Mouse (Mus musculus): ENCODE measurements at regions not wholly inside any gene's neighbourhood (a gene's known extent, or its start where the extent isn't known, plus 50 kb on each side); places are given as distances from the start of the nearest gene placed in this dataset.

GRCm38 (mm10) chr12:25224644-25225043, 127.7 kb upstream of the Id2 start:
- no peak for DNase-seq (ENCODE audit: low spot score)

- no peak for DNase-seq (ENCODE audit: low spot score)
Observed at GRCm38 (mm10) chr12:25224201-25224600, 127.3 kb upstream of the Id2 start.

GRCm38 (mm10) chr12:25223539-25223938, 126.6 kb upstream of the Id2 start:
- no peak for DNase-seq (ENCODE audit: low spot score)

- DNase-seq (ENCODE audit: low spot score) = no peak
Observed at GRCm38 (mm10) chr12:25220780-25221106, 123.8 kb upstream of the Id2 start.

GRCm38 (mm10) chr12:25220096-25220779, 123.3 kb upstream of the Id2 start:
- no peak for DNase-seq (ENCODE audit: low spot score)

- no peak for DNase-seq (ENCODE audit: low spot score)
Observed at GRCm38 (mm10) chr12:25219546-25219945, 122.6 kb upstream of the Id2 start.

GRCm38 (mm10) chr12:25216792-25217516, 120.0 kb upstream of the Id2 start:
- no peak for DNase-seq (ENCODE audit: low spot score)

GRCm38 (mm10) chr12:25215266-25215665, 118.3 kb upstream of the Id2 start:
- no peak for DNase-seq (ENCODE audit: low spot score)

GRCm38 (mm10) chr12:25213782-25214478, 117.0 kb upstream of the Id2 start:
- DNase-seq (ENCODE audit: low spot score) = no peak

- no peak for DNase-seq (ENCODE audit: low spot score)
Observed at GRCm38 (mm10) chr12:25211331-25211730, 114.4 kb upstream of the Id2 start.

- no peak for DNase-seq (ENCODE audit: low spot score)
Observed at GRCm38 (mm10) chr12:25210597-25210996, 113.7 kb upstream of the Id2 start.

- DNase-seq (ENCODE audit: low spot score) = no peak
Observed at GRCm38 (mm10) chr12:25209333-25209728, 112.4 kb upstream of the Id2 start.

- DNase-seq (ENCODE audit: low spot score) = no peak
Observed at GRCm38 (mm10) chr12:25208670-25209332, 111.9 kb upstream of the Id2 start.

GRCm38 (mm10) chr12:25203371-25204067, 106.6 kb upstream of the Id2 start:
- DNase-seq (ENCODE audit: low spot score) = no peak

GRCm38 (mm10) chr12:25200161-25200560, 103.2 kb upstream of the Id2 start:
- no peak for DNase-seq (ENCODE audit: low spot score)

GRCm38 (mm10) chr12:25197757-25198156, 100.8 kb upstream of the Id2 start:
- no peak for DNase-seq (ENCODE audit: low spot score)

- no peak for DNase-seq (ENCODE audit: low spot score)
Observed at GRCm38 (mm10) chr12:25196022-25196421, 99.1 kb upstream of the Id2 start.

GRCm38 (mm10) chr12:25192216-25192615, 95.3 kb upstream of the Id2 start:
- no peak for DNase-seq (ENCODE audit: low spot score)

GRCm38 (mm10) chr12:25190360-25190759, 93.4 kb upstream of the Id2 start:
- no peak for DNase-seq (ENCODE audit: low spot score)

GRCm38 (mm10) chr12:25189174-25189761, 92.3 kb upstream of the Id2 start:
- DNase-seq (ENCODE audit: low spot score) = no peak

GRCm38 (mm10) chr12:25188556-25188955, 91.6 kb upstream of the Id2 start:
- no peak for DNase-seq (ENCODE audit: low spot score)

GRCm38 (mm10) chr12:25187216-25187615, 90.3 kb upstream of the Id2 start:
- no peak for DNase-seq (ENCODE audit: low spot score)

Data from c-Kit-positive CD71-positive TER-119-positive erythroid progenitor cells, embryonic 14.5 days (primary cell).